Mouse (Mus musculus) CD4-positive, CD25-positive, alpha-beta regulatory T cell, adult 2 months (primary cell): ENCODE data around the gene Gm16434.
"Not testable (repeated sequence)": the region's sequence is repeated elsewhere in the genome, so short reads cannot be mapped to it uniquely, and the experiment has no call there.

Experiments used
- DNase-seq: peaks from one replicate; pipeline ENCODE4 v3.0.0-alpha.2; 2012; ENCODE audit warnings: low read depth, low spot score

Gm16434 gene

GRCm38 (mm10) chr14:7194440-7194839 is at the start of gene Gm16434:
TSS of gene Gm16434 (minus strand) at chr14:7194540.
- not testable (repeated sequence) for DNase-seq

- peak; percentile 51 for DNase-seq
Measured at GRCm38 (mm10) chr14:7243498-7243897, 49.2 kb upstream of the Gm16434 start.

- not testable (repeated sequence) for DNase-seq
Measured at GRCm38 (mm10) chr14:7200070-7200469, 5.7 kb upstream of the Gm16434 start.

- DNase-seq = not testable (repeated sequence)
Measured at GRCm38 (mm10) chr14:7174483-7174971, 19.8 kb downstream of the Gm16434 start, which contains the start of gene Gm3512. TSS of gene Gm3512 (minus strand) at chr14:7174533.
